Mouse (Mus musculus) frontal cortex, postnatal 14 days (tissue): ENCODE measurements around the gene Phxr2.
"Not testable (repeated sequence)": the region's sequence is repeated elsewhere in the genome, so short reads cannot be mapped to it uniquely, and the experiment has no call there.

Experiments used
- DNase-seq, 2 experiments: peaks; one replicate each; pipeline ENCODE4 v3.0.0; 2022; ENCODE audit warnings: low spot score in 2 of 2

The Phxr2 gene

DNA sequence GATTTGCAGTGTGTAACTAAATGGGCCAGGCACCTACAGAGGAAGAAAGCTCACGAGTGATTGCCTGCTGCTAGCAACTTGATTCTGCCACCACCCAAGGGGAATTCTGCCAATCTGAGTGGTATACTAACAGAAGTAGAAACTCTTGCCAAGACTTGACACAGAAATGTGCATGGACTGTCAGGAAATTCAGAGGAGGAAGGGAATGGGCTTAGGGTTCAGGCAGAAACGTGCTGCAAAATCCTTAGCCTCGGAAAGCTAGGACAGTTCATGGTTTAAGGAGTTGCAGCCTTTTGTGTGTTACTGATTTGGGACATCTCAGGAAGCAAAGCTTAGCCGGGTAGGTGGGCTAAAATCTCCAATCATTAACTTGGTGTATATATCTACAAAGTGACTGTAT is at the start of gene Phxr2:
Gene Phxr2 (minus strand): TSS at position 101 of the 400 bp plus-strand sequence.
- no peak for DNase-seq

- no peak for DNase-seq
These were observed 46.9 kb upstream of the Phxr2 start for GRCm38 (mm10) chr10:99172906-99173507.

GRCm38 (mm10) chr10:99171961-99172497 is 45.9 kb upstream of the Phxr2 start:
- peak in 1 of 2 experiments; percentile 31 for DNase-seq

DNA sequence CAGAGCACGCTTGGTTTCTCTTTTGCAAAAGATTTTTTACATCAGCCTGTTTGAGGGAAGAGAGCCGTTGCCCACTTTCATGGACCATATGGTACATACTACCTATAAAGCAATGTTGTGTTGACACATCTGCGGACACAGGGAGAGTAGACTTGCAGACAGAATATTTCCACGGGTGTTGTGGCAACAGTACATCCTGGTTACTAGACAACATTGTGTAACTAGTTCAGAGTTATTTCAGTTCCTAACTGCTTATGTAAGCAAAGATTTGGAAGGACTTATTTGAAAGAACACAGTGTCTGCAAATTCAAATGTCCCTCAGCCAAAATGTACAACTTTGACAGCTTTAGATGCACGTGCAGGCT is 43.6 kb upstream of the Phxr2 start:
- no peak for DNase-seq

DNA sequence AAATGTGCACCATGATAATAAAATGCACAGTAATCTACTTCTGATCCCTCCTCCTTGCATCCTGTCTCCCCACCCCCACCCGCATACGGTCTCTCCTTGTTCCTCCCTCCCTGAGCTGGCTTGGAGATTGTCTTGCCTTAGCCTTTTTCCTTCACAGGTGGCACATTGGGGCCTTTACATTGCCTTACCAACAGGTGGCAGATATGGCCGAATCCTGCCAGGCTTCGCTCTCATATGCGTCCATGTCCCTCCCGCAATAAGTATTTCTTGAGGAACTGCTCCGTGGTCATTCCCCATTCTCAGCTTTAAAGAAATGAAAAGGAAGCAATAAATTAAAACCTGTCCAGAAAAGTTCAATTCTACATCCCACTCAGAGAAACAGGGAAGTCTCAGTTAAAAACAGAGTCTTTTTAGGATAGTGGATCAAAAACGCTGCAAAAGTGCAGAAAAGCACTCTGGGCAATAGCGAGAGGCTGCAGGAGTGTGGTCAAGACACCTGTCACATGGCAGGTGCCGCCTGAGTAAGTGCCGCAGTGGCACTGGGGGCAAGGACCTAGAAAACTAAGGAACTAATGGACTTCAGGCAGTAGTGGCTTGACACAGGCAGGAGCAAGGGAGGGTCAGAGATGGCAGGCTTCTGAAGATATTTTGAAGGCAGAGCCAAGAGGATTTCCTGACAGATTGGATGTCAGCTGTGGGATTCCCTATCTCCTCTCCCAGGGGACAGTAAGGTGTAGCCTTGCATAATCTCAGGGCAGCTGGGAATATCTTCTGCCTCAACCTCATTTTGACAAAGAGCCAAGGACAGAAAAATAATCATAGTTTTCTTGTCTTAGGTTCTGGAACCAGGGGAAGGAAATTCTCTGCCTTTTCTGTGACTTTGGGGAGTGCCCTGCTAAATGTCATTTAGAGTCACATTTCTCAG is 43.0 kb upstream of the Phxr2 start:
- no peak for DNase-seq

- no peak for DNase-seq
These were observed 42.3 kb upstream of the Phxr2 start for GRCm38 (mm10) chr10:99168404-99168803.

GRCm38 (mm10) chr10:99166392-99166791 is 40.3 kb upstream of the Phxr2 start:
- DNase-seq, result no peak

DNA sequence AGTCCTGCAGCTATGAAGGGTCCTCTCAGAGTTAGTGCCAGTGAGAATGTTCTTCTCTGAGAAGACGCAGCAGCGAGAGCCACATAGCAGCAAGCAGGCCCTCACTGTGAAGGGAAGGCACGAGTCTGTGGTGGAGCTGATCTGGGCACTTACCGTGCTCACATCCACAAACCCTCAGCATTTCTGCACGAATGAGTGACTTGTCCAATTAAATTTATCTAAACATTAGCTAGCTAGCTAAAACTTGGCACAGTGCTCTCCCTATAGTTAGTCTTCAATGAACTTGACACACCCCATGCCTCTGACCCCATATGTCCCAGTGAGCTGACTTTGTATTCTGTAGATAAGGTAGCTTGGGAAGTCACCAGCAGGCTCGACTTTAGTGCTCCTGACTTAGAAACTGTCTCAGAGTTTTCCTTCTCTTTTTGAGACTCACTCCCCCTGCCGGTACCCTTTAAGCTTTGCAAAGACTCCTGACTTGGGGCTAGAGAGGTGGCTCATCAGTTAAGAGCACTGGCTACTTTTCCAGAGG is 39.7 kb upstream of the Phxr2 start:
- no peak for DNase-seq

DNA sequence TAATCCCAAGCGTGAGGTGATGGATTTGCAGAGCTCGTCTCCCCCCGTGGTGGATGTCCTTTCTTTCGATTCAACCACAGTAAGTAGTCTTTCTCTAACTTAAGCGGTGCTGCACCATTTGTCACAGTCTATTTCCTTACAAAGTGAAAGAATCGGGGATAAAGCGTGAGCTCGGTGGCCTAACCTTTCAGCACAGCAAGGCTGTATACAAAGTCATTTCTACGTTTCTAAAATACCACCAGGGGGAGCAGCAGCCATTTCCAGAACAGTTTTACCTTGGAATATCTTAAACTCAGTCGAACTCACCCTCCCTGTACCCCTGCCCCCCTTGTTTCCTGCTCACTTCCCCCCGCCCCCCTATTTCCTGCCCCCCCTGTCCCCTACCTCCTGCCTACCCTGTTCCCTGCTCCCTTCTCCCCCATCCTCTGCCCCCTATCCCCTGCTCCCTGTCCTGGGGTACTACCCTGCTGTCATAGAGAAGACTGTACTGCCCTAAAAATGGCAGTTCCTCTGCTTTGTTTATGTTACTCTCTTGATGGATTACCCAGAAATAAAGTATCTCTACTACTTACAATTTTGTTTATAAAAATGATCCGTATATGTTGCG is 38.8 kb upstream of the Phxr2 start:
- DNase-seq, result peak in 1 of 2 experiments; percentile 35

GRCm38 (mm10) chr10:99163002-99163401 is 36.9 kb upstream of the Phxr2 start:
- no peak for DNase-seq

- DNase-seq, result no peak
These were observed 36.0 kb upstream of the Phxr2 start for GRCm38 (mm10) chr10:99161987-99162582.

- DNase-seq, result not testable (repeated sequence)
These were observed 31.6 kb upstream of the Phxr2 start for GRCm38 (mm10) chr10:99157697-99158096.

- no peak for DNase-seq
These were observed 30.7 kb upstream of the Phxr2 start for GRCm38 (mm10) chr10:99156808-99157207.

- DNase-seq, result no peak
These were observed 28.5 kb upstream of the Phxr2 start for GRCm38 (mm10) chr10:99154635-99155034.

DNA sequence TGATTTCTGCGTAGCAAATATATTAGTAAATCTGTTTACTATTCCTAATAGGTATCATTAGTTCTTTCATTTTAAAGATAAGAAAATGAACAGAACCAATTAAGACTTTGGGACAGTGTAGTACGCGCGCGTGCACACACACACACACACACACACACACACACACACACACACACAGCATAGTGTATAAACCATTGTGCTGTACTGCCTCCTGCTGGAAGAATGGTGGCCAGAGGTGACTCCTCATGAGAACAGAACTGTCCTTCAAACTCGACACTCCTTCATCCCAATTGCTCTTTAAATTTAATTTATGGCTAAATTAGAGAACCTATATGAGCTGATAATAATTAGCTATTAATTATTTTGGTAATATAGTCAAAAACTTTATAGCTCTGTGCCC is 25.9 kb upstream of the Phxr2 start:
- DNase-seq, result no peak

DNA sequence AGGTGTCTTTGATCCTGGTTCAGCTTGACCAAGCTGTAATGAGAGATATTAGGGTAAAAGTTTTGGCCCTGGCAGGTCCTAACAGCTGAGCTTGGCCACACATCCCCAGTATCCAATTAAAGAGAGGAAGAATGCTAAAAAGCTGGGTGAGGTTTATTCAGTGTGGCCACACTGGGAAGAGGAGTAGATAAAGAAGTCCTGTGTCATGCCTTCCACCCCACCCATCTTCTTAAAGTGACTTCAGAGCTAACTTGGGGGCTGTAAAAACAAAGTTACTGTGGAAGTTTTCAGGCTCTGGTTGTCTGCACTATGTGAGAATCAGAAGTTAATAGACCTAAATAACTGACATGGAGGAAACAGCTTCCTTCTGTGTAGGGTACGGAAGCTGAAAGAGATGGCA is 25.5 kb upstream of the Phxr2 start:
- DNase-seq, result no peak

GRCm38 (mm10) chr10:99150016-99150415 is 23.9 kb upstream of the Phxr2 start:
- no peak for DNase-seq

DNA sequence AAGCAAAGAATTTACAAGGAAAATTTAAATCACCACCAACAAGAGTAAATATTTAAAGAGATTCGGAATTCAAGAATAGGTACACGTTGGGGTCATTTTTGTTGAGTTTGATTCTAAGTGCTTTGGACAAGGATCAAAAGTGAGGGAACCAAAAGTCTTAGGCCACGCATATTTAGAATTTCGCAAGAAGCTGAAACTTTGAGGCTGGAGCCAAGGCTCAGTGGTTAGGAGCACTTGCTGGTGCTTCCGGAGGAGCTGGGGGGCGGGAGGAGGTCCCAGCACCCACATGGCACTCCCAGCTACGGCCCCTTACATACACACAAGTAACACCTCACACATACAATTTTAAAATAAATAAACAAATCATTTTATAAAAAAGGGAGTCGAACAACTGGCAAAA is 20.5 kb upstream of the Phxr2 start:
- no peak for DNase-seq

DNA sequence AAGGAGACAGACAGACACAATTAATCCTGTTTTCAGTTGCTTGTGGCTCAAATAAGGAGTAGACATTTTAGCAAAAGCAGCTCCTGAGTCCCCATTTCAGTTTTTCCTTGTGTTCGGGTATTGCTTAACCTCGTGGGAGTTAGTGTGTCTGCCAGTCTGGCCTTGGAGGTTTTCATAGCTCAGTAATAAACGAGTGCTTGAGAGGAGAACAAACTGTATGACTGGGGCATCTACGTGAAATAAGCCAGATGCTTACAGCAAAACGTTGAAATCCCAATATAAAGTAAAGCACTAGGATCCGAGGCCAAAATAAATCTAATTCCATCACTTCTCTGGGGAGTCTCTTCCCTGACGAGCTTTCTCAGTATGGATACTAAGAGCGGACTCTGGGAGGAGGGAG is 19.5 kb upstream of the Phxr2 start:
- no peak for DNase-seq

DNA sequence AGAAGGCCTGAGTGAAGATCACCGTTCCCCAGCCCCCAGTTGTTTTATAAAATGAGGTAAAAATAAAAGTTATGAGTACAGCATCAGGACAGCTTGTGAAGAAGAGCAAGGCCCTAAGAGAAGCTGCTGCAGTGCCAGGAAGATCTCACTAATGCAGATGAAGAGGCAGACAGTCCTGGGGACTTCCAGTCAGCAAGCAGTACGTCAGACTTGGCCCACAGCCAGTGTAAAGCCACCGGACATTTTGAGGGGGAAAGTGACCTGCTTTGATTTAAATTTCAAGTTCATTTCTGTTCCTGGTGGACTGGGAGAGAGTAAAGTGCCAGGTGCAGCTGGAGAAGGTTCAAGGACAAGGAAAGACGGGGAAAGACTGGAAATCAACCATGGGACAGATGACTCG is 10.2 kb upstream of the Phxr2 start:
- no peak for DNase-seq

DNA sequence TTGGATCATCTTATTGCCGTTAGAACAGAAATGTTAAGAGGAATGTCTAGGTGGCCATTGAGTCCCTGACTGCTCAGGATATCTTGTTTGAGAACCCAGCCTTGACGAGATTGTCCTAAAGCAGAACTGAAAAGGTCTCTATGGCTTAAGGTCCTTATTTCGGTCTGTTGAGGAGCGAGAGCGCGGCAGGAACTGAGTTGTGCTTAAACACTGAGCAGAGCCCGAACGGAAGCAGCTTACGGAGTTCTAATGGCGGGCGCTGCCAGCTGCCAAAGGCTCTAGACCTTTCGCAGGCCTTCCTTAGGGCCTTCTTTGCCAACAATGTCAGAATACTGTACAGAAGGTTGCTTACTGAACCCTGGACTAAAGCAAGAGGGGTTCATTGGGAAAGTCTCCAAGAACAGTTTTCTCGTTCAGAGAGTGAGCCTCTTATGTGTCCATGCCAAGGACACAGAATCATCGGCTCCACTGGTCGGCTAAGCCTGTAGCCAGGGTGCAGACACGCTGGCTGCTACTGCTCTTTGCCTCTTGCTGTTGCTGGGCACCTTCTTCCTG is 7.3 kb upstream of the Phxr2 start:
- no peak for DNase-seq
